Mouse (Mus musculus): ENCODE data around the gene Wwc2. TPM values are rescaled to one million over a fixed set of nuclear protein-coding genes. Genes with fewer than 3 reads are reported as not detected.

Gene Wwc2
- total and polyA plus RNA-seq, 2 experiments from 2014 or later, result 5.3 to 11.2 TPM

DNA sequence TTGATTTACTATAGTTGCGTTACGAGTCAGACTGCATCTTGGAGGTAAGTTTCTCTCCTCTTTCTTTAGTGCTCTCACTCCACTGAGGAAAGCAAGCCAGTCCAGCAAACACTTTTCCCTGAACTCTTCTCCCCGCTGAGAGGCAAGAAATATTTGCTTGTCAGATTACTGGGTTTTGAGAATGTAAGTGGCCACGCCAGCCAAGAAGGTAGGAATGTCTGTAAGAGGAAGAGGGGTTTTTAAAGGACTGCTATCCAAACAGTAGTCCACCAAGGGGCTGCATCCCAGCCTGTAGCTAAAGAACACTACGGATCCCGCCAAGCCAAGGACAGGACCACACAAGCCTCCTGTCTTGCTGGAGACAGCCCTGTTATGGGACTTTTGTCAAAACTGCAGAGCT, 65.8 kb downstream of the Wwc2 start:
- no peak overlapping the region for H3K27ac ChIP-seq
- TF ChIP-seq CTCF (IDR thresholded peaks at IDR 0.05; ENCODE audit: low read depth), result no peak
- ATAC-seq (no peak), DNase-seq (ENCODE audit: low spot score) (no peak)
- no peaks in the 10 kb centered on the region for H3K36me3 ChIP-seq (ENCODE audit: insufficient read depth, low read length)
- 77% methylated on average over 6 of the region's 6 CpGs for whole genome bisulfite sequencing
- H3K9me3 ChIP-seq (ENCODE audit: low read length), result no peaks in the 10 kb centered on the region
- no peaks in the 10 kb centered on the region for H3K4me1 ChIP-seq (ENCODE audit: insufficient read depth, low read length)
- H3K4me3 ChIP-seq (ENCODE audit: low read length), result no peak overlapping the region
- H3K4me2 ChIP-seq (ENCODE audit: low read depth, low read length), result no peak overlapping the region
- H3K27me3 ChIP-seq (ENCODE audit: insufficient read depth, low read length), result no peaks in the 10 kb centered on the region
- no peak overlapping the region for H3K9ac ChIP-seq (replicated peaks; ENCODE audit: low read length)

GRCm38 (mm10) chr8:47922816-47923215, 67.9 kb downstream of the Wwc2 start:
- Histone ChIP-seq H3K9me3 (ENCODE audit: low read length) (no peaks in the 10 kb centered on the region), H3K4me2 (ENCODE audit: low read depth, low read length) (no peak overlapping the region), H3K9ac (replicated peaks; ENCODE audit: low read length) (no peak overlapping the region), H3K36me3 (ENCODE audit: insufficient read depth, low read length) (no peaks in the 10 kb centered on the region), H3K4me3 (ENCODE audit: low read length) (no peak overlapping the region), H3K27me3 (ENCODE audit: insufficient read depth, low read length) (no peaks in the 10 kb centered on the region), H3K4me1 (ENCODE audit: insufficient read depth, low read length) (no peaks in the 10 kb centered on the region), H3K27ac (no peak overlapping the region)
- no peak for DNase-seq (ENCODE audit: low spot score)
- ATAC-seq, result no peak
- TF ChIP-seq CTCF (IDR thresholded peaks at IDR 0.05; ENCODE audit: low read depth), result no peak
- WGBS, result 74% methylated on average over 10 of the region's 10 CpGs

DNA sequence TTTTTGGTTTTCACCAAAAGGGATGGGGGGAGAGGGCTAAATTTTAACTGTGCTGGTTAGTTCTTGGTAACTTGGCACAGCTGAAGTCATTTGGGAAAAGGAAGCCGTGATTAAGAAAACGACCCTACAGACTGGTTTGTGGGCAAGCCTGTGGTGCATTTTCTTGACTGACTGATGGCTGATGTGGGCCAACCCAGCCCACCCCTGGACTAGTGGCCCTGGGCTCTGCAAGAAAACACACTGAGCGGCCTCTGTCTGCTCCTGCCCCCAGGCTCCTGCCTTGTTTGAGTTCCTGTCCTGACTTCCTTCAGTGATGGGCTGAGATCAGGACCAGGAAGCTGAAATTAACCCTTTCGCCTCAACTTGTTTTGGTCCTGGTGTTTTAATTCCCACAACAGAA, 68.7 kb downstream of the Wwc2 start:
- Histone ChIP-seq H3K4me1 (ENCODE audit: insufficient read depth, low read length) (no peaks in the 10 kb centered on the region), H3K27ac (no peak overlapping the region), H3K9me3 (ENCODE audit: low read length) (no peaks in the 10 kb centered on the region), H3K9ac (replicated peaks; ENCODE audit: low read length) (no peak overlapping the region), H3K36me3 (ENCODE audit: insufficient read depth, low read length) (no peaks in the 10 kb centered on the region), H3K27me3 (ENCODE audit: insufficient read depth, low read length) (no peaks in the 10 kb centered on the region), H3K4me3 (ENCODE audit: low read length) (no peak overlapping the region), H3K4me2 (ENCODE audit: low read depth, low read length) (no peak overlapping the region)
- TF ChIP-seq CTCF (IDR thresholded peaks at IDR 0.05; ENCODE audit: low read depth), result no peak
- no peak for ATAC-seq
- DNase-seq (ENCODE audit: low spot score), result no peak
- WGBS, result 65% methylated on average over 4 of the region's 4 CpGs

GRCm38 (mm10) chr8:47920575-47921144, 70.1 kb downstream of the Wwc2 start:
- DNase-seq (ENCODE audit: low spot score) (no peak), ATAC-seq (no peak)
- Histone ChIP-seq H3K27ac (no peak overlapping the region), H3K9ac (replicated peaks; ENCODE audit: low read length) (no peak overlapping the region), H3K9me3 (ENCODE audit: low read length) (no peaks in the 10 kb centered on the region), H3K4me1 (ENCODE audit: insufficient read depth, low read length) (no peaks in the 10 kb centered on the region), H3K4me3 (ENCODE audit: low read length) (no peak overlapping the region), H3K27me3 (ENCODE audit: insufficient read depth, low read length) (no peaks in the 10 kb centered on the region), H3K36me3 (ENCODE audit: insufficient read depth, low read length) (no peaks in the 10 kb centered on the region), H3K4me2 (ENCODE audit: low read depth, low read length) (no peak overlapping the region)
- WGBS, result 99% methylated on average over 6 of the region's 6 CpGs
- TF ChIP-seq CTCF (IDR thresholded peaks at IDR 0.05; ENCODE audit: low read depth), result no peak

DNA sequence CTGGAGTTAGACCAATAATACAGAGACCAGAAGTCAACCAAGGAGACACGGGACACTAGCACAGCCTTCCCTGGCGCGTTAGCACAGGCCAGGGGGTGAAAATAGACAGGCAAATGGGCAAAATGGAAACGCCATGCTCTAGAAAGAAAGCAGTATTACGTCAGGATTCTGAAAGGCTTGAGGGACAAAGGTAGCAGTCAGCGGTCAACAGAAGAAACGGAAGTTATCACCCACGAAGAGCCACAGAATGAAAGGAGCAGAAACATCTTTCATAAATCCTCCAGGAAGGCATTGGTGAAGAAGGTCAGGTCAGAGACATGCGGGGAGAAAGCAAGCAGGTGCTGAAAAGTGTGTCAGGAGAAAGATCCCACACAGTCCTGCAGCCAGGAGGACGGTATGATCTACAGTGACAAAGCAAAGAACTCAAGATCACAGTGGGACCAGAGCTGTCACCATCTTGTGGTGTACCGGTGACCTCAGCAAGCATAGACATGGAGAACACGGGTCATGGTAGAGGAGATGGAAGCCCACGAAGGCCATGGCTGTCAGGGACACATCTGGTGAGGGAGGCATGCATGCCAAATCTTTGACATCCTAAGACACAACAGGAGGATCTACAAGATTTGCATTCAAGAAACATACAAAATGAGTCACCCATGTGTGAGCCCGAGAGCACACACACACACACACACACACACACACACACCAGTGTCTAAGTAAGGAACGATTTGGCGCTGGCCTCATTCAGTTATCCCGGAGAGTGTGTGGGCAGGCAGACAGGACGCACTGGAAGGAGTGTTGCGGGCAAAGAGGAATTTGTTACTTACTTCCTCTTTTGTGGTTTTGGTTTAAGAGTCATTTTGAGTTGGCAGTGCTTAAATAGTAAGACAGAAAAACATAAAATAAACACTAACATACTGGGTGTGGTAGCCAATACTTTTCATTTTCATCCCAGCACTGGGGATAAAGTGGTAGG, 73.4 kb downstream of the Wwc2 start:
- no peak overlapping the region for H3K4me3 ChIP-seq (ENCODE audit: low read length)
- TF ChIP-seq CTCF (IDR thresholded peaks at IDR 0.05; ENCODE audit: low read depth), result no peak
- no peaks in the 10 kb centered on the region for H3K36me3 ChIP-seq (ENCODE audit: insufficient read depth, low read length)
- H3K27ac ChIP-seq, result no peak overlapping the region
- DNase-seq (ENCODE audit: low spot score) (no peak), ATAC-seq (no peak)
- H3K27me3 ChIP-seq (ENCODE audit: insufficient read depth, low read length), result no peaks in the 10 kb centered on the region
- no peaks in the 10 kb centered on the region for H3K9me3 ChIP-seq (ENCODE audit: low read length)
- no peaks in the 10 kb centered on the region for H3K4me1 ChIP-seq (ENCODE audit: insufficient read depth, low read length)
- H3K4me2 ChIP-seq (ENCODE audit: low read depth, low read length), result no peak overlapping the region
- H3K9ac ChIP-seq (replicated peaks; ENCODE audit: low read length), result no peak overlapping the region
- 85% methylated on average over 19 of the region's 19 CpGs for WGBS

DNA sequence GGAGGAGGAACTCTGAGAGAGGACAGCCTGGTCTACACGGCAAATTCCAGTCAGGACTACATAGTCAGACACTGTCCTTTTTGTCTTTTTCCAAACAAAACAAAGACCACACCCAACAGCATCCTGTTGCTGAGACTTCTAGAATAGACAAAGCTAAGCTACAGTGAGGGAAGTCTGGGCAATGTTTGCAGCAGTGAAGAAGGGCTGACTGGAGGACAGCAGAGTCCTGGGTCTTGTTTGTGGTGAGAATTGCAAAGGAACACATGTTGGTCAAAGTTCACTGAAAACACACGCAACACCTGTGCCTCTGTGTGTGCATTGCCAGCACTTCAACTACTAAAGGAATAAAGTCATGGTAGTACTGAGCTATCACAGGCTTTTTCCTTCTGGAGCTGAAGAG, 75.2 kb downstream of the Wwc2 start:
- no peaks in the 10 kb centered on the region for H3K27me3 ChIP-seq (ENCODE audit: insufficient read depth, low read length)
- no peak overlapping the region for H3K9ac ChIP-seq (replicated peaks; ENCODE audit: low read length)
- H3K4me3 ChIP-seq (ENCODE audit: low read length), result no peak overlapping the region
- H3K4me1 ChIP-seq (ENCODE audit: insufficient read depth, low read length), result no peaks in the 10 kb centered on the region
- H3K27ac ChIP-seq, result no peak overlapping the region
- no peak for ATAC-seq
- H3K4me2 ChIP-seq (ENCODE audit: low read depth, low read length), result no peak overlapping the region
- H3K9me3 ChIP-seq (ENCODE audit: low read length), result no peaks in the 10 kb centered on the region
- no peak for TF ChIP-seq CTCF (IDR thresholded peaks at IDR 0.05; ENCODE audit: low read depth)
- 92% methylated on average over 2 of the region's 2 CpGs for WGBS
- no peak for DNase-seq (ENCODE audit: low spot score)
- H3K36me3 ChIP-seq (ENCODE audit: insufficient read depth, low read length), result no peaks in the 10 kb centered on the region

GRCm38 (mm10) chr8:47914946-47915345, 75.8 kb downstream of the Wwc2 start:
- no peak overlapping the region for H3K4me2 ChIP-seq (ENCODE audit: low read depth, low read length)
- H3K4me1 ChIP-seq (ENCODE audit: insufficient read depth, low read length), result no peaks in the 10 kb centered on the region
- H3K36me3 ChIP-seq (ENCODE audit: insufficient read depth, low read length), result no peaks in the 10 kb centered on the region
- no peak overlapping the region for H3K9ac ChIP-seq (replicated peaks; ENCODE audit: low read length)
- no peak for DNase-seq (ENCODE audit: low spot score)
- H3K27me3 ChIP-seq (ENCODE audit: insufficient read depth, low read length), result no peaks in the 10 kb centered on the region
- H3K4me3 ChIP-seq (ENCODE audit: low read length), result no peak overlapping the region
- WGBS, result 92% methylated on average over 7 of the region's 7 CpGs
- TF ChIP-seq CTCF (IDR thresholded peaks at IDR 0.05; ENCODE audit: low read depth), result no peak
- H3K27ac ChIP-seq, result no peak overlapping the region
- 0 out of 2 replicates have a peak, but pooled peaks have one; percentile 5 for ATAC-seq
- no peaks in the 10 kb centered on the region for H3K9me3 ChIP-seq (ENCODE audit: low read length)

Data from hindbrain, postnatal 0 days (tissue).